Mouse (Mus musculus): ENCODE data around the gene Pnma1.

The Pnma1 gene

DNA sequence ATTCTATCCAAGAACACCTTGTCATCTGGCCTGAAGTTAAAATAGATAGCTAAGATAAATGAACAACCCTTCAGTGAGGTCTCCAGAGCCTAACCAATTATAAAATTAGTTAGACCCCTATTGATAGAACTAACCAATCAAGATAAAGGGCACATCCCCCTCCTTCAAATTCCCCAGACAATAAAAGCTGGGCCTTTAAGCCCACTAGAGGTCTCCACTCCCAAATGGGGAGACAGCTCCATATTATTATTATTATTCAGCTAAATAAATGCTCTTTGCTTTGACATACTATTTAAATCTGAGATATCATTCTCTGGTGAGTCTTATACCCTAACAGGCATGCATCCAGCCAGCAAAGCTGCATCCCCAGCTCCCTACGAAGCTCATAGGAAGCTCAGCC lies 38.4 kb downstream of the Pnma1 start:
- DNase-seq (ENCODE audit: extremely low spot score, low read depth, low spot score), result no peak

- DNase-seq (ENCODE audit: extremely low spot score, low read depth, low spot score), result no peak
Observed at GRCm38 (mm10) chr12:84107692-84108091, 40.6 kb downstream of the Pnma1 start.

DNA sequence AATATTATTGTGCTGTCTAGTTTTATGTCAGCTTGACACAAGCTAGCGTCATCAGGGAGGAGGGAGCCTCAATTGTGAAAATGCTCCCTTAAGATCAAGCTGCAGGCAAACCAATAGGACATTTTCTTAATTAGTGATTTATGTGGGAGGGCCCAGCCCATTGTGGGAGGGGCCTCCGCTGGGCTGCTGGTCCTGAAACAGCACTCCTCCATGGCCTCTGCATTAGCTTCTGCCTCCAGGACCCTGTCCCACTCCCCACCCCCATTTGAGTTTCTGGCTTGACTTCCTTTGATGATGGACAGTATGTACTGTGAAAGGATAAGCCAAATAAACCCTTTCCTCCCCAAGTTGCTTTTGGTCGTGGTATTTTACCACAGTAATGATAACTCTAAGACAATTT lies 41.3 kb downstream of the Pnma1 start:
- DNase-seq (ENCODE audit: extremely low spot score, low read depth, low spot score), result no peak

GRCm38 (mm10) chr12:84101493-84101845 lies 46.8 kb downstream of the Pnma1 start:
- DNase-seq (ENCODE audit: extremely low spot score, low read depth, low spot score), result peak; percentile 8

DNA sequence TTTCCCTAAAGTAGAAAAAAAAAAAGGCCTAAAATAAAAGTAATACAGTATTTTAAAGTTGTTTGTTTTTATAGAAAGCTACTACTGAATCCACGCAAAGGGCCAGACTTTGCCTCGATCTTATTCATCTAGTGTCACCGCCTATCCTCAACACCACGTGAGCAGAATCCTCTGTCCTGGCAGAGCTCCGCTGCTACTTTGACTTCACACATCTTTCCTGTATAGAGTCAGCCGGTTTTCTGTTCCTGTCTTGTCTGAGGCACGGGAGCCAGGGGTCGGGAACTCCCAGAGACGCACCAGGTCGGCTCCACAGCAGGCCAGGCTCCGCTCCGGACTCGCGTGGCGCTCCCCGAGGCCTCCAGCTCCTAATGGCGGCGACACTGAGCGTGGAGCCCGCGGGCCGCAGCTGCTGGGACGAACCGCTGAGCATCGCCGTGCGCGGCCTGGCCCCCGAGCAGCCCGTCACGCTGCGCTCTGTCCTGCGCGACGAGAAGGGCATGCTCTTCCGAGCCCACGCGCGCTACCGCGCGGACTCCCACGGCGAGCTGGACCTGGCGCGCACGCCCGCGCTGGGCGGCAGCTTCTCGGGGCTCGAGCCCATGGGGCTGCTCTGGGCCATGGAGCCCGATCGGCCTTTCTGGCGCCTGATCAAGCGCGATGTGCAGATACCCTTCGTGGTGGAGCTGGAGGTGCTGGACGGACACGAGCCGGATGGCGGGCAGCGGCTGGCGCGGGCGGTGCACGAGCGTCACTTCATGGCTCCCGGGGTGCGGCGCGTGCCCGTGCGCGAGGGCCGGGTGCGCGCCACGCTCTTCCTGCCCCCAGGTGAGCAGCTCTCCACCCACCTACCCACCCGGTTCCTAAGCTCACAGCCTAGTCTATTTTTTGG lies 47.4 kb downstream of the Pnma1 start, which contains the start of gene Acot6:
Acot6 (plus strand) TSS at position 51 of the 889 bp plus-strand sequence.
- peak; percentile 5 for DNase-seq (ENCODE audit: extremely low spot score, low read depth, low spot score)

DNA sequence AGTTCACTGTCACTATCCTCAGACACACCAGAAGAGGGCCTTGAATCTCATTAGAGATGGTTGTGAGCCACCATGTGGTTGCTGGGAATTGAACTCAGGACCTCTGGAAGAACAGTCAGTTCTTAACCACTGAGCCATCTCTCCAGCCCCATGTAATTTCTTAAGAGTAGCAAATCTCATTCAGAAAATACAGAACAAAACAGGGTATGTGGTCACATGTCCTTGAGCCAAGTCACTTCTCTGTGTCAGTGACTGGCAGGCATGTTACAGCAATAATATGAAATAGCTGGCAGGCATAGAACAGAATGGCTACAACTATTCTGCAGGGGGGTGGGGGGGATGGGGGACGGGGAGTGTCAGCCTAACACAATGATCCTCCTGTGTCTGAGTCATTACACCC lies 48.2 kb downstream of the Pnma1 start:
- no peak for DNase-seq (ENCODE audit: extremely low spot score, low read depth, low spot score)

DNA sequence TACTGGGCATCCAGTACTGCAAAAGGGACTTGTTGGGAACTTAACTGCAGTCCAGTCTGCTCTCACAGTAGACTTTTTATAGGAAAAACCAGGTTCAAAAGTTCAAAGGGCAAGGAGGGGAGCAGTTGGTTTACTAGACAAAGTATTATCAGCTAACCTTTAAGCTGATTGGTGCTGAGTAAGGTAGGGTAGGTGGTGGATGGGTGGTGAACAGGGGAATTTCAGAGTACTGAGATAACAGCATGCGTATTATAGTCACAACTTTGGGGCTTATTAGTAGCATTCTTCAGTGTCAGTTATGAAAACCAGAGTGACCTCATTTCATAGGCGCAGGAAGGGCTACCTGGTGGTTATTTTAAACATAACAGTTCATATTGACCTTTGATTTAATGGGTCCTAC lies 48.7 kb downstream of the Pnma1 start:
- DNase-seq (ENCODE audit: extremely low spot score, low read depth, low spot score), result no peak
